Mouse (Mus musculus): Measurements from ENCODE around the gene Bhlha15.

Gene Bhlha15

GRCm38 (mm10) chr5:144192673-144193072, 2.6 kb downstream of the Bhlha15 start:
- DNase-seq: no peak

- DNase-seq: no peak
Measured at GRCm38 (mm10) chr5:144194416-144194815, 4.3 kb downstream of the Bhlha15 start.

DNA sequence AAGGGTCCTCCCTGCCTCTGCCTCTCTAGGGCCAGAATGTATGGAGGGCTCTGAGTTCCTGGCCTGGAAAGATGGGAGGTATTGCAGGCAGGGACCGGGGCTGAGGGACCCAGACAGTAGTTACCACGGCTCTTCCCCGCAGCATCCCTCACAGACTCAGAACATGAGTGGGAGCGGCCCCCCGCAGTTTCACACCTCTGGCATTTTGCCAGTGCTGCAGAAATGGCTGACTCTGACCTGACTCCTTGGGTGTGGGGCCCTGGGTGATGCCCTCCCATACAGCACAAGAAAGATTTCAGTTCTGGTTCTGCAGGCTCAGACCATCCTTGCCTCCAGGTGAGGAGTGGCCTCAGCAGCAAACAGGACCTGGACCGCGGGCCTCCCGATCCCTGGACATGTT, 5.5 kb downstream of the Bhlha15 start:
- DNase-seq: no peak

DNA sequence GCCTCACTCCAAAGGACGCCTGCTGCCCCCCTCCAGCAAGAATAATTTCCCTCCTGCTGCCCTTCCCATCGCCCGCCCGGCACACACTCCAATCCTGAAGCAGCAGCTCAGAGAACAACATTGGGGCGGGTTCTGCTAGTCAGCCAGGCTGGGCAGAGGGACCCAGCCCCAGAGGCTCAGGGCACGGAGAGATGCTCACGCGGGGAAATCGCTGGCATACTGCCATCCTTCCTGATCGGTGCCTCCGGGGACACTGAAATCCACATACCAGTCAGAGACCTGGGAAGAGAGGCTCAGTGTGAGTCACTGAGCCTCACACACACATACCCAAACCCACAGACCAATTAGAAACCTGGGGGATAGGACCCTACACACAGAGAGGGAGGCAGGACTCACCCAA, 10.5 kb downstream of the Bhlha15 start:
- no peak for DNase-seq

DNA sequence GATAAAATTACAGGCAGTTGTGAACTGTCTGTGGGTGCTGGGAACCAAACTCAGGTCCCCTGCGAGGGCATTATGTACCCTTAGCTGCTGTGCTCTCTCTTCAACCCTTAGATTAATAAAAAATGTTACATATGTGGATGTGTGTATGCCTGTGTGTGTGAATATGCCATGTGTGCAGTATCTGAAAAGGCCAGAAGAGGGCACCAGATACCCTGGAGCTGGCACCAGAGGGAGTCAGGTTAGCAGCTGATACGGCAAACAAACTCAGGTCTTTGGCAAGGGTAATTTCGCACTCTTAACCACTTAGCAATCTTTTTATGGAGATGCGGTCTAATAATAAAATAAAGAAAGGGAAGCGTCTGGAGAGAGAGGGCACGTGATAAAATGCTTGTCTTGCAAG, 12.3 kb downstream of the Bhlha15 start:
- no peak for DNase-seq

DNA sequence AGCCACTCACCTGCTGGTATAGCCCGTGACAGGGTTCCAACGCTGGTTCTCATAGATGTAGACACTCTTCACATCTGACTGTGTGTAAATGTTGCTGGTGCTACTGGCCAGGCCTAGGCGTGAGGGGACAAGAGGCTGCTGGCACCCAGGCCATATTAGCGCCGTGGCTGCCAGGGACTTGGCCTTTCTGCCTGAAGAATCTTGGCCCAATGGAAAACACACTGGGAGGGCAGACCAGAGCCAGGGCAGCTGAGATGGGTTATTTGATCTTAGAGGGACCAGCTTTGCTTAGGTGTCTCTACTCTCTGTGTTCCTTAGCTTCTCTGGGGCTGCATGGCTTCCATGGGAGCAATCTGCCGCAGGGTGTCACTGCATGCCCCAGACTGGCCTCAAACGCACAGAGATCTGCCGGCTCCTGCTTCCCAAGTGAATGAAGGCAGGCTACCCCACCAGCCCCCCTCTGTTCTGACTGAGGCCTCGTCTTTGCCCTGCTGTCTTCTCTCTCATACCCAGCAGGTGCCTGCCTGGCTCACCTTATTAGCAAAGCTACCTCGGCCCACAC, 13.4 kb downstream of the Bhlha15 start:
- DNase-seq: no peak

- DNase-seq: no peak
Measured at GRCm38 (mm10) chr5:144204303-144204702, 14.2 kb downstream of the Bhlha15 start.

DNA sequence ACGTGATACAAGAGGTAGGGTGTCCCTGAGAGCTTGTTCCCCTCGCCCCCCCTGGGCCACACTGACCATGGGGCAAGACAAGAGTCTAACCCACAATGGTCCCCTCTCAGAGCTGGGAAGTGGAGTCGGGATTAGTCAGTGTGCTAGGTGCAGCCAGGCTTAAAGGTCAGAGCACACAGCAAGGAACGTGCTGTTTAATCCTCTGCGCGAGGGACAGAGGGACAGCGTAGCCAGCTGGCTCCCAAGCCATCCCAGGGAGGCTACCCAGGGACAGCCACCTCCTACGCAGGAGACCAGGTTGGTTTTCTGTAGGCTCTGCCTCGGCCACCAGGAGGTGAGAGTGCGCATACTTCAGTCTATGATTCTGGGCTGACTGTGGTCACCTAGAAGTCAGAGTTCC, 14.8 kb downstream of the Bhlha15 start:
- no peak for DNase-seq

- no peak for DNase-seq
Measured at GRCm38 (mm10) chr5:144206069-144206468, 16.0 kb downstream of the Bhlha15 start.

- DNase-seq: peak in 1 of 2 experiments; percentile 46
Measured at GRCm38 (mm10) chr5:144207478-144207877, 17.4 kb downstream of the Bhlha15 start.

- DNase-seq: peak; percentile 42 to 67
Measured at GRCm38 (mm10) chr5:144214453-144214852, 24.4 kb downstream of the Bhlha15 start.

GRCm38 (mm10) chr5:144215992-144216391, 25.9 kb downstream of the Bhlha15 start:
- DNase-seq: no peak

GRCm38 (mm10) chr5:144218061-144218460, 28.0 kb downstream of the Bhlha15 start:
- no peak for DNase-seq

DNA sequence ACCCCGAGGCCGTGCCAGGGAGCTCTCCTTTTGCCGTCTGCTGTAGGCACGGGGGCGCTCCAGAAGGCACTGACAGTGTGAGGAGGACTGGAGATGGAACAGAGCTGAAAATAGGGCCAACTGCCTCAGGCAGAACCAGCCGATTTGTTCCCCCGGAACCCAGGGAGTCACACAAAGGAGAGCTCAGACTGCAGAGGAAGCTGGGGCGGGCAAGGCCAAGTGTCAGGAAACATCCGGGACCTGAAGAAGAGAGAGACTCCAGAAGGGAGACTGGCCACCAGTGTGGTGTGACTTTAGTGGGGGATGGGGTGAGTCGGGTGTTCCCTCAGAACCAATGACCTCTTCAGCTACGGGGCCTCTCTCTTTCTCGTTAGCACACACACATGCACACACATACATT, 29.2 kb downstream of the Bhlha15 start:
- DNase-seq: no peak

DNA sequence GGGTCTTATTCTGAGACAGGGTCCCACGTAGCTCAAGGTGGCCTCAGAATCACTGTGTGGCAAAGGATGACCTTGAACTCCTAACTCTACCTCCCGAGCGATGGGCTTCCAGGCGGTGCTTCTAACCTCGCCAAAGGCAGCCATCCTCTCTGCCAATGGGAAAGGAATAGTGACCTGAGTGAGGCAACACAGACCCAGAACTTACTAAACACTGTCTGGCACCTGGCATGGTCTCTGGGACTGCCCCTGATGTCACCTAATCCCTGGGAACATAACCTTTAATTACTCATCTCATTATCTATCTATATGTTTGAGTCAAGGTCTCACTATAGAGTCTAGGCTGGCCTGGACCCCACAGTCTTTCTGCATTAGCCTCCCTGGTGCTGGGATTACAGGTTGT, 29.9 kb downstream of the Bhlha15 start:
- no peak for DNase-seq

GRCm38 (mm10) chr5:144221305-144221704, 31.2 kb downstream of the Bhlha15 start:
- peak in 1 of 2 experiments; percentile 13 for DNase-seq

DNA sequence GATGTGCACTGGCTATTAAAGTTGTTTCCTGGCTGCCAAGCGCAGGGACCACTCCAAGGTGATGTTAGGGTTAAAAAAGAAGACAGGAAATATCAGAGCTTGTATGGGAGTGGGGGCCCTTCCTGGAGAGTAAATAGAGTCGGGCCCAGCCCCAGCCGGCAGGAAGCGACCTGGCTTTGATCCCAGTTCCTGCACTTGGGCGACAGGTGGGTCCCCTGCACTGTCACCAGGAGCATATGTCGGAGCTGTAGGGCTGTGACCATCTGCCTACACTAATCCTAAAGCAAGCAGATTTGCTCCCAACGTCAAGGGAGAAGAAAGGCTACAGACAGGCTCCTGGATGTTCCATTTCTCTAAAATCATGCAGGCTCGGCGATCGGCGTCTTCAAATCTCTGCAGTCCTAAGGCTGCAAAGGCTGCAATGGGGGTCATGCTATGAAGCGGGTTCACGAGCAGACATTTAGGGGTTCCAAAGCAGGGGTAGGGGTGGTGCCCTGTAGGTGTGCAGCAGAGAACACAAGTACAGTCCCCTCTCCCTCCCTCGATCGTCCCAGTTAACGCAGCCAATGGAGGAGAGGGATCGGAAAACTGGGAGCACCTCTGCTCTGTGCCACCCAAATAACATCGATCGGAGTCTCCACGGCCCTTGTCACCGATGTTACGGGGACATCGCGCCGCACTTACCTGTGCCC, 32.9 kb downstream of the Bhlha15 start:
- peak in 1 of 2 experiments; percentile 28 for DNase-seq

DNA sequence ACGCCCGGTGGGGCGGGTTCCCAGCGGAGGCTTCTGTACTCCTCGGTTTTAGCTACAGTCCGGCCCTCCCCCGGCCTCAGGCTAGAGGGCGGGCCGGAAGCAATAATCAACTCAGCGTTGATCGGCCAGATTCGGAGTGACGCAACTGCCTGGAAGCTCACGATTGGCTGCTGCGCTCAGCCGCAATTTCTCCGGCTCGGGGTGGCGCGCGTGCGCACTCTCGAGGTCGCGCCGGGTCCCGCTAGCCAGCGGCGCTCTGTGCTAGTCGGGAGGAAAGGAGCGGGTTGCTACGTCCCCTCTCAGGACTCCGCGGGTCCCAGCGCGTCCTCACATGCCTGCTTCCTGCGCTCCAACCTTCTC, 33.4 kb downstream of the Bhlha15 start, which contains the start of gene Tecpr1:
Tecpr1 (minus strand) TSS at position 113 of the 360 bp plus-strand sequence.
- DNase-seq: peak; percentile 90 to 91

GRCm38 (mm10) chr5:144223899-144224816, 34.1 kb downstream of the Bhlha15 start:
- DNase-seq: no peak

DNA sequence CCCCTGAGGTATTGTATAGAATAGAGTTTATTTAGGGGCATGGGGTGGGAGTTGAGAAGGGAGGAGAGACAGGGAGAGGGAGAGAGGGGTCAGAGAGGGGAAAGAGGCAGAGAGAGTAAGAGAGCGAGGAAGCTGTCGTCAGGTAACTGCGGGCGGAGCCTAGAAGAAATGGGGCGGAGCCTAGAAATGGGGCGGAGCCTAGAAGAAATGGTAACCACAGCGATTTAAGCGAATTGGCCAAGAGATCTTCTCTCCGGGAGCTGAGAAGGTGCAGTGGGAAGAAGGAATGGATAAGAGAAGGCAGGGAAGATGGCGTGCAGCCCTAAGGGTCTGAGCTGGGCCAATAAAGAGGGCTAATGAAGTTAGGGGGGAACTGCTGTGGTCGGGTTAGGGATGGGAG, 36.1 kb downstream of the Bhlha15 start:
- no peak for DNase-seq

- no peak for DNase-seq
Measured at GRCm38 (mm10) chr5:144230216-144230615, 40.1 kb downstream of the Bhlha15 start.

DNA sequence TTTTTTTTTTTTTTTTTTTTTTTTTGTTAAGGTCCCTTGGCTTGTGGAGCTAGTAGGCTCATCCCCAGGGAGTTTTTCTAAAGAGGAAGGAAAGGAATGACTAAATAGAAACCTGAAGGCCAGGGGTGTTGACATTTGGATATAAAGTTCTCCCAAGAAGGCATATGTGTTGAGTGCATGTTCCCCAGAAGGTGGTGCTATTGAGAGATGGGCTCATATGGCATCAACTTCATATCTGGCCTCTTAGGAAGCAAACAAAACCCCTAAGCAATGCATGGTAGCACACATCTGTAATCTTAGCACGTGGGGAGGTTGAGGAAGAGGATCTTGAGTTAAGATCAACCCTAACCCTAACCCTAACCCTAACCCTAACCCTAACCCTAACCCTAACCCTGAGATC, 41.3 kb downstream of the Bhlha15 start:
- DNase-seq: no peak

DNA sequence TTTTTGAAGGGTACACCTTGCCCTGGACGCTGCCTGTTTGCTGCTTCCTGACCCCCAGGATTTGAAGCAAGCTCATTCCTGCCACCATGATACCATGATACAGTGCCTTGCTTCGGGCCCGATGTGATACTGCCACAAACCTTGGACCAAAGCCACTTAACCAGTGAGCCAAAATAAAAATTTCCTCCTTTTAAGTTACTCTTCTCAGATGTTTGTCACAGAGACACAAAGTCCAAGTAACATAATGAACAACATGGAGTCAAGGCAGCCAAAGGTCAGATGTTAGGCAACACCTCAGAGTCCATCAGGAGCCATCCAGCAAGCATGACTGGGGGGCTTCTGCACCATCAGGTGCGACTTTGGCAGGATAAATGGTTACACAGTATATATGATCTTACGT, 42.4 kb downstream of the Bhlha15 start:
- DNase-seq: no peak

DNA sequence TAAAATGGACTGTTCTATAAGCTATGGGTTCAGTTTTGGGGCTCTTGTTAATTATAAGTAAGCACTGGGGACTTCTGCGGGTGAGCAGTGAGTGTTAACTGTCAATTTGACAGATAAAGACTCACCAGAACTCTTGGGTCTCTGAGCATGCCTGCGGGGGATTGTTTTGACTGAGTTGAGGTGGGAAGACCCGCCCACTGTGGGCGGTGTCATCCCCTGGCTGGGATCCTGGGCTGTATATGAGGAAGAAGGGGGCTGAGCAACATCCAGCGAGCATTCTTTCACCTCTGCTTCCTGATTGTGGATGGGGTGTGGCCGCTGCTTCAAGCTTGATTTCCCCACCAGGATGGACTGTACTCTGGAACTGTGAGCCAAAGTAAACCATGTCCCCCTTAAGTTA, 44.1 kb downstream of the Bhlha15 start:
- no peak for DNase-seq
